Mouse (Mus musculus): Measurements from ENCODE around the gene Hipk2.
"Not testable (repeated sequence)": the region's sequence is repeated elsewhere in the genome, so short reads cannot be mapped to it uniquely, and the experiment has no call there.

The Hipk2 gene

GRCm38 (mm10) chr6:38691052-38691451 is 184.9 kb downstream of the Hipk2 start:
- no peak for DNase-seq

GRCm38 (mm10) chr6:38690615-38691014 is 185.3 kb downstream of the Hipk2 start:
- DNase-seq: no peak

GRCm38 (mm10) chr6:38688841-38689240 is 187.1 kb downstream of the Hipk2 start:
- DNase-seq: no peak

GRCm38 (mm10) chr6:38687216-38687615 is 188.7 kb downstream of the Hipk2 start:
- DNase-seq: peak; percentile 22

GRCm38 (mm10) chr6:38682532-38682931 is 193.4 kb downstream of the Hipk2 start:
- DNase-seq: no peak

GRCm38 (mm10) chr6:38677629-38678028 is 198.3 kb downstream of the Hipk2 start:
- DNase-seq: no peak

- no peak for DNase-seq
Measured at GRCm38 (mm10) chr6:38676723-38677122, 199.2 kb downstream of the Hipk2 start.

GRCm38 (mm10) chr6:38676217-38676616 is 199.7 kb downstream of the Hipk2 start:
- no peak for DNase-seq

GRCm38 (mm10) chr6:38672011-38672410 is 204.0 kb downstream of the Hipk2 start:
- no peak for DNase-seq

GRCm38 (mm10) chr6:38671270-38671669 is 204.7 kb downstream of the Hipk2 start:
- no peak for DNase-seq

GRCm38 (mm10) chr6:38670488-38670887 is 205.5 kb downstream of the Hipk2 start:
- not testable (repeated sequence) for DNase-seq

- no peak for DNase-seq
Measured at GRCm38 (mm10) chr6:38669580-38669979, 206.4 kb downstream of the Hipk2 start.

GRCm38 (mm10) chr6:38662714-38663615 is 213.0 kb downstream of the Hipk2 start, which contains the start of gene Clec2l:
Gene Clec2l, plus strand, starts transcription at chr6:38663069.
- peak; percentile 78 for DNase-seq

- DNase-seq: no peak
Measured at GRCm38 (mm10) chr6:38661626-38662025, 214.3 kb downstream of the Hipk2 start.

- peak; percentile 63 for DNase-seq
Measured at GRCm38 (mm10) chr6:38650263-38650937, 225.6 kb downstream of the Hipk2 start.

- DNase-seq: no peak
Measured at GRCm38 (mm10) chr6:38649545-38649944, 226.4 kb downstream of the Hipk2 start.

Data from cerebellum, adult 9-11 months (tissue).